Mouse (Mus musculus) brain, embryonic 18.5 days (tissue): Measurements from ENCODE around the gene Col4a3.

ENCODE experiments used
- DNase-seq: peaks from one replicate; pipeline ENCODE4 v3.0.0-alpha.2; 2012; ENCODE audit warnings: low read depth, low spot score

The Col4a3 gene

DNA sequence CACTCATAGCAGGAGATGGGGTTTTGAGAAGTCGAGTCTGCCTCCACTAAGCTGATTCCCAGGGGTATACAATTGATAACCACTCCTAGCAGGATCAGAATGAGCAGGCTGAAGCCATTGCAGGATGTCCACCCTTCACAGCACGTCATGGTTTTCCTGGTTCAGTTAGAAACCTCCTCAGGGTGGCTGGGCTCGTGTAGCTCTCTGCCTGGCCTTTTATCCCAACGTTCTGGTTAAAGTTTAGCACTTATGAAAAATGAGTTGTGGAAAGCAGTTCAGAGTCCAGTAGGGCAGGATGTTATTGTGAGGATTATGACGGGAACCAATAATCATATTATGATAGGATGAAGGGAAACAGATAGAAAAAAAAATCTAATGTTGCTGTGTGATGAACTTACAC is 181.5 kb downstream of the Col4a3 start, which contains the start of gene Tm4sf20:
Gene Tm4sf20 (minus strand): TSS at position 193 of the 400 bp plus-strand sequence.
- DNase-seq, result no peak

DNA sequence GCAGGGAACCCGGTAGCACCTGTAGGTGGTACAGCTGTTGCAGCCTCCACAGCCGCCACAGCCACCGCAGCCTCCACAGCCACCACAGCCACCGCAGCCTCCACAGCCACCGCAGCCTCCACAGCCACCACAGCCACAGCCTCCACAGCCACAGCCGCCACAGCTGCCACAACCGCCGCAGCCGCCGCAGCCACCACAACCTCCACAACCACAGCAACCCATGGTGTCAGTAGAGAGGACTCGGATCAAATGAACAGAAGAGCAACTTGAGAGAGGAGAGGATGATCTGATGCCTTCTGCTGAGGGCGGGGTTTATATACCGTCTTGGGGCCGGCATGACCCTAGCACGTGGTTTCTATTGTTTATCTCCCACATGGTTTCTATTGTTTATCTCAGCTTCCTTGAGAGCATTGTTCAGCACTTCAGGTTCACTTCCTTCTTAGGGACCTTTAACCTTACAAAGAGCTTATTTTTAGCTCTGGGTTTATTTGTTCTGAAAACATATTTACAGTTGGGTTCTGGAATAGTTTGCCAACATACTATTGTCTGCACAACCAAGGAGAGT is 184.4 kb downstream of the Col4a3 start, which contains the start of gene Gm47791:
Gene Gm47791 (minus strand): TSS at position 222 of the 565 bp plus-strand sequence.
- no peak for DNase-seq
